Mouse (Mus musculus) liver, adult 2 months (tissue): Measurements from ENCODE around the gene Wasf1. TPM values are rescaled to one million over a fixed set of nuclear protein-coding genes. Genes with fewer than 3 reads are reported as not detected.

Source experiments
- DNase-seq: peaks from one replicate; pipeline ENCODE4 v3.0.0-alpha.2; 2011; ENCODE audit warnings: low read depth, low spot score; ENCODE audit errors: extremely low read depth
- H3K27ac ChIP-seq: fragments of 200-500 bp; replicated peaks from 2 replicates; pipeline ENCODE4 v1.5.1; 2012; ENCODE audit warnings: low read depth, mild to moderate bottlenecking, control low read depth, inconsistent platforms, low read length; ENCODE audit not compliant: insufficient read depth
- H3K27me3 ChIP-seq: fragments of 200-500 bp; 2 replicates; pipeline ENCODE4 v1.6.1; 2012; ENCODE audit warnings: mild to moderate bottlenecking, moderate library complexity, low read length, inconsistent platforms; ENCODE audit not compliant: control insufficient read depth, insufficient read depth
- H3K36me3 ChIP-seq: fragments of 200-500 bp; 2 replicates; pipeline ENCODE4 v1.6.1; 2012; ENCODE audit warnings: low read length, inconsistent platforms; ENCODE audit not compliant: control insufficient read depth, insufficient read depth
- H3K4me1 ChIP-seq: fragments of 200-500 bp; 2 replicates; pipeline ENCODE4 v1.6.1; 2011; ENCODE audit warnings: low read length; ENCODE audit not compliant: control insufficient read depth, insufficient read depth
- H3K4me3 ChIP-seq: fragments of 200-500 bp; 2 replicates; pipeline ENCODE4 v1.5.1; 2011; ENCODE audit warnings: low read depth, mild to moderate bottlenecking, control low read depth, low read length, moderate library complexity; ENCODE audit not compliant: insufficient read depth
- H3K79me2 ChIP-seq: fragments of 200-500 bp; 2 replicates; pipeline ENCODE4 v1.6.1; 2012; ENCODE audit warnings: inconsistent platforms, mild to moderate bottlenecking, low read length, moderate library complexity; ENCODE audit not compliant: control insufficient read depth, insufficient read depth
- H3K9ac ChIP-seq: fragments of 200-500 bp; 2 replicates; pipeline ENCODE4 v1.6.1; 2012; ENCODE audit warnings: low read depth, mild to moderate bottlenecking, control low read depth, inconsistent platforms, low read length
- CTCF ChIP-seq: fragments of 200-500 bp; IDR thresholded peaks from 2 replicates; pipeline ENCODE4 v1.5.1; 2011; ENCODE audit warnings: low read depth, low read length, control low read depth
- POLR2A ChIP-seq: fragments of 200-500 bp; IDR thresholded peaks from 2 replicates; pipeline ENCODE4 v1.6.1; 2011; ENCODE audit warnings: low read length, control low read depth; ENCODE audit not compliant: insufficient read depth; ENCODE audit errors: extremely low read depth
- WGBS: fragments of 180-500 bp; shearing (Covaris S2); methylation state at CpG from one replicate; pipeline ENCODE4 v1.1.7; 2018; 5-methylcytosine and 5-hydroxymethylcytosine counted together
- polyA plus RNA-seq: library from polyadenylated mRNA; depleted of rRNA; stranded (reverse); fragments of >200 nt; gene quantifications from 2 replicates; pipeline ENCODE4 v1.2.3, GENCODE M21; 2012
- total RNA-seq: library from RNA; depleted of rRNA; stranded (reverse); fragments of >200 nt; gene quantifications from 2 replicates; pipeline ENCODE4 v1.2.3, GENCODE M21; 2014

Wasf1 gene
- total and polyA plus RNA-seq, 2 experiments, result 0.55 to 0.69 TPM

- no peak for TF ChIP-seq POLR2A
- TF ChIP-seq CTCF, result no peak
Observed at GRCm38 (mm10) chr10:40915240-40915639, 32.0 kb downstream of the Wasf1 start.

GRCm38 (mm10) chr10:40918669-40919440 is 35.6 kb downstream of the Wasf1 start:
- Histone ChIP-seq H3K27ac (no peak overlapping the region), H3K9ac (no peak overlapping the region), H3K27me3 (no peaks in the 10 kb centered on the region), H3K4me3 (no peak overlapping the region), H3K36me3 (no peaks in the 10 kb centered on the region), H3K79me2 (no peaks in the 10 kb centered on the region), H3K4me1 (no peaks in the 10 kb centered on the region)
- WGBS, result 92% methylated on average over 8 of the region's 8 CpGs
- DNase-seq, result no peak
- TF ChIP-seq POLR2A (no peak), CTCF (no peak)

More at GRCm38 (mm10) chr10:40915240-40915639, 32.0 kb downstream of the Wasf1 start:
- Histone ChIP-seq H3K27ac (no peak overlapping the region), H3K4me1 (no peaks in the 10 kb centered on the region), H3K27me3 (no peaks in the 10 kb centered on the region), H3K79me2 (no peaks in the 10 kb centered on the region), H3K36me3 (no peaks in the 10 kb centered on the region), H3K9ac (no peak overlapping the region), H3K4me3 (no peak overlapping the region)
- 50% methylated on average over 2 of the region's 2 CpGs for WGBS
- no peak for DNase-seq

GRCm38 (mm10) chr10:40919464-40919863 is 36.2 kb downstream of the Wasf1 start:
- Histone ChIP-seq H3K27me3 (no peaks in the 10 kb centered on the region), H3K9ac (no peak overlapping the region), H3K4me3 (no peak overlapping the region), H3K27ac (no peak overlapping the region), H3K36me3 (no peaks in the 10 kb centered on the region), H3K79me2 (no peaks in the 10 kb centered on the region), H3K4me1 (no peaks in the 10 kb centered on the region)
- DNase-seq, result no peak
- 91% methylated on average over 6 of the region's 6 CpGs for WGBS
- TF ChIP-seq POLR2A, result no peak
- TF ChIP-seq CTCF, result no peak

- H3K27me3 ChIP-seq, result no peaks in the 10 kb centered on the region
- no peak overlapping the region for H3K27ac ChIP-seq
- 94% methylated on average over 8 of the region's 8 CpGs for WGBS
- H3K4me3 ChIP-seq, result no peak overlapping the region
- no peaks in the 10 kb centered on the region for H3K4me1 ChIP-seq
- no peaks in the 10 kb centered on the region for H3K36me3 ChIP-seq
- no peak for TF ChIP-seq POLR2A
- no peak for TF ChIP-seq CTCF
- no peak overlapping the region for H3K9ac ChIP-seq
- no peaks in the 10 kb centered on the region for H3K79me2 ChIP-seq
- no peak for DNase-seq
Observed at GRCm38 (mm10) chr10:40932995-40933394, 49.7 kb downstream of the Wasf1 start.

GRCm38 (mm10) chr10:40936160-40936726 is 53.0 kb downstream of the Wasf1 start:
- Histone ChIP-seq H3K27me3 (no peaks in the 10 kb centered on the region), H3K36me3 (peaks cover 2% of the 10 kb centered on the region; the same call in 1 of the 2 replicates), H3K27ac (no peak overlapping the region), H3K4me1 (no peaks in the 10 kb centered on the region), H3K4me3 (no peak overlapping the region), H3K9ac (no peak overlapping the region), H3K79me2 (no peaks in the 10 kb centered on the region)
- no peak for TF ChIP-seq CTCF
- TF ChIP-seq POLR2A, result no peak
- no peak for DNase-seq
- WGBS, result 94% methylated on average over 13 of the region's 13 CpGs

GRCm38 (mm10) chr10:40937569-40937968 is 54.3 kb downstream of the Wasf1 start:
- 96% methylated on average over 20 of the region's 20 CpGs for WGBS
- H3K4me1 ChIP-seq, result no peaks in the 10 kb centered on the region
- H3K27me3 ChIP-seq, result no peaks in the 10 kb centered on the region
- H3K27ac ChIP-seq, result no peak overlapping the region
- H3K4me3 ChIP-seq, result no peak overlapping the region
- peaks cover 2% of the 10 kb centered on the region; the same call in 1 of the 2 replicates for H3K36me3 ChIP-seq
- no peak overlapping the region for H3K9ac ChIP-seq
- TF ChIP-seq CTCF (no peak), POLR2A (no peak)
- DNase-seq, result no peak
- no peaks in the 10 kb centered on the region for H3K79me2 ChIP-seq
